Mouse (Mus musculus) cerebellum, postnatal 14 days (tissue): ENCODE results near the gene Gm3646.

Experiments used
- DNase-seq, 2 experiments: peaks; one replicate each; pipeline ENCODE4 v3.0.0; 2021; ENCODE audit warnings: mixed read lengths in 2 of 2

Gm3646 gene

DNA sequence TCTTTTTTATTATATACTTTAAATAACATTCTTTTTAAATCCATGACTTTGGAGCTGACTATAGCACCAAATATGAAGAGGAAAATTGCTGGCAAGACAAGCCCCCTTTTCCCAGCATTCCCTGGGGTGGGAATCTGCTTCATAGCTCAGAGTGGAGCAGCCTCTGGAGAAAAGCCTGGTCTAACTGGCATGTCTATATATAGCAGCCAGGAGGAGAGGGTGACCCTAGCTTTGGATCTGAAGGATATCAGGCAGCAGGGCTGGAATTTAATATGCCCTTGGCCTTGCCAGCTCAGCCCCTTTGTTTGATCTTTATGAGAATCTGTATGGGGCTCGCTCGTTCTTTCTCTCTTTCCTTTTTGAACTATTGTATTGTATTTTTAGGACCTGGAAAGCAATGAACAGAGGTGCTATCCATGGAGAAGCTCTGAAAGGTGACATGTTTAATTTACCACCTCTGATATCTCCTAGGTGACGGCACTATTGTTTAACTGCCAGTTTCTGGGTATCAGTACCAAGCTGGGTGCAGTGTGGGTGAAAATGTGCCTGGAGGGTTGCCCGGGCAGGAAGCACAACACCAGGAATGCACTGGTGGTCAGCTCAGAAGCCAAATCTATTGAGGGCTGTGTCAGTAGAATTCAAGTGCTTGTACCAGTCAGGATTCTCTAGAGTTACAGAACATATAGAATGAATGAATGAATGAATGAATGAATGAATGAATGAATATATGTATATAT, at the start of gene Gm3646:
TSS of gene Gm3646 (minus strand) at position 90 of the 737 bp plus-strand sequence.
- peak; percentile 75 to 79 for DNase-seq

DNA sequence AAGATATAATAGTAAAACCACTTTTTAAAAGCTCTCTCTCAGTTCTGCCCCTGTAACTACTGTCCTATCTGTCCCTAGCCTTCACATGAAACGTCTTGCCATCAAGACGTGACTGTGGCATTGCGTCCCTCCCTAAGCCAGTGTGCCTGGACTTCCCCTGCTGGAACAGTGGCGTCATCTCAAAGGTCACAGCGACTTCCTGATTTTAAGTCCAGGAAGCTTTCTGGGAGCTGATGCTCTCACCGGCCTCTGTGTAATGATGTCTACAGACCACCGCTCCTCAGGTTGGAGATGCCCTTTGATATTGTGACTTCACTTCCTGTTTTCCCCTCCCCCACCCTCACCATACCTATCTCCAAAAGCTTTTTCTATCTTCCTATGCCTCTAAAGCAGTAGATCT, 41.9 kb upstream of the Gm3646 start:
- no peak for DNase-seq

DNA sequence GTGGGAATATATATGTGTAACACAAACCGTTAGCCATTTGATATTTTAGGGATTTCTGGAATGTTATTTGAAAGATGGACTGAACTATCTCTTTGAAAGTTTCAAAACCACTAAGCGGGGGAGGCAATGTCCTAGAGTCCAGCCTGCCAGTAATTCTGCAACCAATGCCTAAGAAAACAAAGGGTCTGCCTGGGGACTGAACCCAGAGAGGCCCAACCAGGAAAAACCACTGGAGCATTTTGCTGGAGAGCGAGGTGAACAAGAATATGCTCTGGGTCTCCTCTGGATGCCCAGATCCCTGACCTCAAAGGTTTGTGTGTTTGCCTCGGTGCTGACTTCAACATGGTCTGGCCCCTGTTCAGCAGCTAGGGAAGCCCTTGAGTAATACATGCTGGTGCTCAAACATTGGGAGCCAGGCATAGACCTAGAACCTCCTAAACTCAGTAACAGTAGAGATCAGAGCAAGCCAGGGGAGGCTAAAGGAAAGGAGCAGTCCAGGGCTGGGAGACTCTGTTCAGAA, 41.0 kb upstream of the Gm3646 start:
- no peak for DNase-seq

DNA sequence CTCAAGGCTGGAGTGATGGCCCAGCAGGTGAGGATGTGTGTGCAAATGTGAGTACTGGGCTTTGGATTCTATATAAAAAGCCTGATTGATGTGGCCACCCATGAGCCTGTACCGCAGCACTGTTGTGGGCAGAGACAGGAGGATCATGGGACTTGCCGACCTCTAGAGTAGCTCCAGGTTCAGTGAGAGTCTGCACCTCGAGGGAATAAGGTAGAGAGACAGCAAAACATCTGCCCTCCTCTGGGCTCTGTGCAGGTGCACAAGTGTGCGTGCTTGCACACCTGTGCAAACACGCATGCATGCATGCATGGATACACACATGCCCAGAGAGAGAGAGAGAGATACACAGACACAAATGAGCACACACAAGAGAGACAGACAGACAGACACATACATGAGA, 38.2 kb upstream of the Gm3646 start:
- DNase-seq: no peak

DNA sequence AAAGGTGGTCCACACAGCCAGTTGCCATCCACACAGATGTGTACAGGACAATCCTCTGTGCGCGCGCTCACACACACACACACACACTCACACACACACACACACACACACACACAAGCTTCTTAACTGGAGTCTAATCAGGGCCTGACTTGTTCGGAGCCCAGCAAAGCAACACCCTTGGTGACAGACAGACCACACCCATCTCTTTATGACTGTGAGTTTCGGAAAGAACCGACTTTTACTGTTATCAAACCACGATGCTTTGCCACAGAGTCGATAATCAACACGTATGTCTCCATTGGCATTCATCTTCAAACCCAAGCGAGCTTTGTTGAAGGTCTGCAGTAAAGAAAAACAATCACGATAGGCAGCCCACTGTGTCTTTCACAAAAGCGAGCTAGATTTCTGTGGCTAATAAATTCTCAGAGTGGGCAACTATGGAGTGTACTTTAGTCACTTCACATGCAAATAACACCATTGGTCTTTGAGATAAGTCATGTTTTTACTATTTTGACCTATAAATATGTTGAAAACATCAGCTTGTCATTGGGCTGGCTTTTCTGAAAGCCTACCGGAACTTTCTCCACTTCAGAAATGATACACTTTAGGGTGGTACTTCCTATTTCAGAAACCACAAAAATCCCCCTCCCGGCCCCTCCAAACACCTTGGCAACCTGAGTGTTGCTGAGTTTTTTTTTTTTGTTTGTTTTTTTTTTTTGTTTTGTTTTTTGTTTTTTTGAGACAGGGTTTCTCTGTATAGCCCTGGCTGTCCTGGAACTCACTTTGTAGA, 37.3 kb upstream of the Gm3646 start:
- DNase-seq: no peak

DNA sequence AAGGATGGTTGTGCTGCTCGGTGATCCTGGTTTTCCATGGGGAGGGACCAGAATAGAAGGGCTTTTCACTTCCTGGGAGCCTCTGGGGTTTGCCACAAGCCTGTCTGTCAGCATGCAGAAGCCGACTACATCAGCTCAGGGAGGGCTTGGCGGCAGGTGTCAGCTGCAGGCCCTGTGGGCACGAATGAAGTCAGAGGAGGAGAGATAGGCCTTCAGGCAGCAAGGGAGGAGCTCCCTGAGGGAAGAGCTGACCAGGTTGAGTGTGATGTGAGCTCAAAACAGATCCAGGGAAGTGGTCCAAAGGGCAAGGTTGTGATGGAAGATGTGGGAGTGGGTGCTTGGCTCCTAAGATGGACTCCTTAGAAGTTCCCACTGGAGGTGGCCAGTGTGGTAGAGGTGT, 35.7 kb upstream of the Gm3646 start:
- DNase-seq: no peak

DNA sequence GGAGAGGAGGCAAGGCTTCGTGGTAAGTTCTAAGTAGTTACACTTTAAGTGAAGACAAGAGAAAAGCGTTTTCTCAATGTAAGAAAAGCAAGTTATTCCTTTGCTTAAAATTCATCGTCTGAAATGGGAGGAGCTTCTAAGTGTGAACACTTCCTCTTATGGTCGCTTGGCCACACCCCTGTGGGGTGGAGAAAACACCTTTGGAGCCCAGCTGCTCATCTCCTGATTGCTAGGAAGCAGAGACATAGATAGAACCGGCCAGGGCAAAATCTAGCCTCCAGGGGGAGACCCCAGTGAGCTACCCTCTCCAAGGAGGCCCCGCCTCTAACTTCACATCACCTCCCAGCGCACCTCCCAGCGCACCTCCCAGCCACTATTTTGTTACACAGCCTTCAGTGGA, 34.7 kb upstream of the Gm3646 start:
- no peak for DNase-seq

DNA sequence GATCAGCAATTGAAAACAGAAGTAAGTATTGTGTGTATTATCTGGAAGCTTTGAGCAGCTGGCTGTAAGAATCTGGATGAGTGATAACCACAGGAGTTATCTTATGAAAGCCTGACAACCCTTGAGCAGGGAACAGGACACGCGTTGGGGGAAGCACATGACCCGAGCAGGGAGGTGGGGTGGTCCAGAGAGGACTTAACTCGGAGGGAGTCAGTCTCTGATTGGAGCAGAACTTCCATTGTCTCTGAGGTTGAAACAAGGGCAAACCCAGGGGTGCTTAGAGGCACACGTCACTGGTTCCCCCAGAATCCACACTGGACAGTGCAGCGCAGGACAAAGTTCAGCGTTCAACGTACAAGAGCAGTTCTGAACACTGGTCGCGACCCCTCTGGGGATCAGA, 34.1 kb upstream of the Gm3646 start:
- no peak for DNase-seq

DNA sequence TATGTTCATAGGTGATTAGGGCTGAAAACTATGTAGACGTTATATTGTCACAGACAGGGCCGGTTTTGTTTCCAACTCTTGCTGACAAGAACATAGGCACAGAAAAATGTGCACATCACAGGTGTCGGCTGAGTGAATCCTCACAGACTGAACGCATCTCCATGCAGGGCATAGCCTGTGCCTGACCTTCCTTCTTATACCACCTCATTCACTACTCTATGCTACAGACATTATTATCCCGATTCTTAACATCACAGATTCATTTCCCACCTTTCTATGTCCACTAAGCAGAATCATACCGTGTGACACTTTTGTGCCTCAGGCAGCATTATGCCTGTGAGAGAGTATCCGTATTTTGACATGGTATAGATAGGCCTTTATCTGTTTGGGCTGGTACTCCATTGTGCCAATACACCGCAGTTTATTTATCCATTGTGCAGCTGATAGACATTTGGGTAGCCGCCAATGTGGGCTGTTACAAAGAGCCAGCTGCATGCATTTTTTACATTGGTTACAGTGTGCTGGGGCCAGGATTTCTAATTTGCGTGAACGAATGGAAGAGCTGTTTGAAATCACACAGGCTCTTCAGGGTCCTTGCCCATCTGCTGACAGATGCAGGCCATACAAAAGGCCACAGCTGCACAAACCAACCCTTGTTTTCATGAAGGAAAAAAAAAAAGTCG, 33.5 kb upstream of the Gm3646 start:
- peak in 1 of 2 experiments; percentile 27 for DNase-seq

DNA sequence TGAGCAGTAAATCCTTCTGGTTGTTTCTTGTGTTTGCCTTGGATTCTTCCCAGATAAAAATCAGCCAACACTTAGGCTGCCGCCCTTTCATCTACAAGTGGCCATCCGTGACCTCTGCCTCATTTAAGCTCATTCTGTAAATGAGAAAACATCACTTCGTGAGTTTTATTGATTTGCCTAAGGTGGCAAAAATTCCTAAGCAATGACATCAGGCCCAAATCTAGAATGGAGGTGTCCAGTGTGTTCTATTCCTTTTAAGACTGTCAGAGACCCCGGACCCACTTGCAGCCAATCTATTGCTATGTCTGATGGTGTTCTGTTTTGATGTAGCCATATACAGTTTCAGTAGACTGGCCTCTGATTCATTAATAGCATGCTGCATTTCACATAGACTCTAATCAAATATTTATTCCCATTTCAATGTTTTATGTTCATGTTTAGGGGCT, 26.5 kb upstream of the Gm3646 start:
- no peak for DNase-seq

DNA sequence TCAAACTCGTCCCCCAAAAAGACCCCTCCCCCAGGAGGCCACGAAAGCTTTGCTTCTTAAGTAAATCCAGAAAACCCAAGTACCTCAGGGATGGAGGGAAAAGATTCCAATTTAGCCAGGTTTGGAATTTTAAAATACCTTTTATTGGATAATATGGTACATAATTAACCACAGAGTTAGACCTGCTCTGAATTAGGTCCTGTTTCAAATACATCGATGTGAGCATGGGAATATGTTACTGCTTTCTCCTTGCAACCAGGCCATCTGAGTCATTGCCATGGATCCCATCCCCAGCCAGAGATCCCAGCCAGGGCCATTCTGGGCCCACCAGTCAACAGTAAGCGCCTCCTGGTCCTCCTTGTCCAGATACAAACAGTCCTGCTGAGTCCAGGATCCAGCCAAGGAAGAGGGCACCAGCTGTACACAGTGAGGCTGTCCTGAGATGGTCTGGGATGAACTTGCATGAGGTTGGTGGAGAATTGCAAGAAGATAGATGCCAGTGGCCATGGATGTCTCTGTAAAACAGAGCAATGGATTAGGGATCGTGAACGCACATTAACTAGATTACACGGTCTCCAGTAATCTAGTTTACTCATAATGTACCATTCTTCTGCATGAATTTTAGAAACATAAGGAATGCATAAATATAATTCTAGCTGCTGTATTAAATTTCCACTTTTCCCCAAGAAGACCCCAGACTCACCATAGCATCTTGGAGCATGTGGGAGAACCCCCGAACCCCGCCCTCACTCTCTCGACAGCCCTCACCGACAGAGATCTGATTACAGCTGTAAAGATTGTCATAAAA, 25.9 kb upstream of the Gm3646 start:
- peak; percentile 53 to 55 for DNase-seq

DNA sequence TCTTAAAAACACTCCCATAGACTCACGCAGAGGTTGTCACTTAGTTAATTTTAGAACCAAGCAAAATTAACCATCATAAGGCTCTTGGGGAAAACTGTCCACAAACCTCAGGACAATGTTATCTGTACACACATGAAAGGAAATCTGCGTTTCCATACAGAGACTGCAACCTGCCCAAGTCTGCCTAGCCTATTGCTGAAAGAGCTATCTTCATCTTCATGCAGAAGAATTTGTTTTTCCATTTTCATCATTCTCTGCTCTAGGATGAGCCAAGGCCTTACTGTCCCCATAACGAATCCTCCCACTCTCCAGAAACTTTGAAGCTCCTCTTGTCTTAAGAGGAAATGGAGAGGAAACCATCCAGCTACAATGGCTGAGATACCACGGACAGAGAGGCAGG, 19.8 kb upstream of the Gm3646 start:
- DNase-seq: no peak

DNA sequence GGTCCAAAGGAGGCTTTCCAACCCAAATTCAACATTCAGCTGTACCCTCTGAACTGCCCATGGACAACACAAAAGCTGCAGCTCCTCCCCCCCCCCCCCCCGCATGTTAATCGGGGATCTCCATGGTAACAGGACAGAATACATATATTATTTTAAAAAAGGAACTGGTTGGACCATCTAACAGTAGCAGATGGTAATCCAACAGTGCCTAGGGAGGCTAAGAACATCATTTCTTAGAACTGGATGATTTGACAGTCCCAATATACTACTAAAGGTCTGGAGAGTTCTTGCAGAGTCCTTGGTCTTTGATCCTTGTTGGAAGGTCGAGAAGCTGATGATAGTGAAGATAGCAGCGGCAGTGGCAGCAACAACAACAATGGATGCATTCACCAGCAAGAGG, 19.1 kb upstream of the Gm3646 start:
- DNase-seq: no peak

DNA sequence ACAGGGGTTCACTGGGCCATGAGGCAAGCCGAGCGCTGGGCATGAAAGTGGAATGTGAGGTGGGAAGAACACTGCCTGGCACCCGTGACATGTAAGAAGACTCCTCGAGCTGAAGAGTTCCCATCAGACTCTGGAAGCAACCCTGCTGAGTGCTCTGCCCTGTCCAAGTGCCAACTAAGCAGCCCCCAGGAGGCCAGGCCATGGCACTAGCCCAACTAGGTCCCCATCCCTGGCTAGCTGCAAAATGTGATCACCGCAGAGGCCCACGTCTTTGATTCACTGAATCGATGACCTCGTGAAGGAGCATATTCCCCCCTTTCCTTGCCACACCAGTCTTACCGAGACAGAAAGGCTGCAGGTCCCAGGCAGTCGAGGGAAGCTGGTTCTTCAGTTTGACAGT, 14.5 kb upstream of the Gm3646 start:
- peak in 1 of 2 experiments; percentile 23 for DNase-seq

DNA sequence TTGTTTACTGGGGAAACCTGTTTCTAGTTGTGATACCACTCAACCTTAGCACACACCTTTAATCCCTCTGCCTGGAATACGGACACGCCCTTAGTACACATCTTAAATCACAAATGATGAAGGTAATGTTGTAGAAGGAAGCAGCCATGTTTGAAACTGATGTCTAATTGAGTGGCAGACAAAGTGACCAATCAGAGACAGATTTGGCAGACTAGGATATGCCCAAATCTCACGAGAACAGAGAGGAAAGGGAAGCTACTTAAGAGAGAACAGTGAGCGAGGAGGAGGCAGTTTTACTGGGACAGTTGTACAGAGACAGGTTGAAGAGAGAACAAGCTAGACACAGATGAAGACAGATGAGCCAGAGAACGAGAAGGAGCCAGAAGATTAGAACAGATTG, 10.6 kb upstream of the Gm3646 start:
- DNase-seq: no peak

DNA sequence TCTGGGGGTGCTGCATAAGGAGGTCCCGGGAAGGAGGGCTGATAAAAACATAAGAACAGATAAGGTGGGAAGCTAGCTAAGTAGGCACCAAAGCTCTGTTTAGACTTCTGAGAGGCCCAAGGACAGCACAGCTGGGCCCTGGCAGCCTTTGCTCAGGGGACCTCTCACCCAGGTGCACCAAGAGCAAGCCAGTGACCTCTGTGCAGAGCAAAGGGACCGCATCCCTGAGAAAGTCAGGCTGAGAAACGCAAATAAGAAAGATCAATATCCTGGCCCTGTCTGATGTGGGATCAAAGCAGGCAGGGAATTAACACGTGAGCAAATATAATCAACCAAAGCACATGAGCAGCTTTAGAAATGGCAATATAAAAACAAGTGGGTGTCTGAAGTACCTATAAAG, 7.9 kb upstream of the Gm3646 start:
- no peak for DNase-seq

DNA sequence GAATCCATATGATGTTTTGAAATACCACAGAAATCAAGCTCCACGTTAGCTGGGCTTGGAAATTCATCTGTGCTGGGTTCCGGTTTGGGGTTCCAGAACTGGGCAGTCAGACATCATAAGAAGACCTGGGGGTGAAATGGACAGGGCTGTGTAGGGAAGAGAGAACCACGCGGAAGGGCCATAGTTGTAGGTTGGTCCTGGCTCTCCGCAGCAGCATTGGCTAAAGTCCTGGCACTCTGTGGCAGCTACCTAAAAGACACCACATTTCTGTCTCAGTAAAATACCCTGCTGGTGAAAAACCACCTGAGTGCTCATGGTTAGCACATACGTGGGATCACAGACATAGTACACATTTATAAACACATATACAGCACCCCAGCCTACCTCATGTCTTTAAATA, 343 bp downstream of the Gm3646 start:
- DNase-seq: peak in 1 of 2 experiments; percentile 42

DNA sequence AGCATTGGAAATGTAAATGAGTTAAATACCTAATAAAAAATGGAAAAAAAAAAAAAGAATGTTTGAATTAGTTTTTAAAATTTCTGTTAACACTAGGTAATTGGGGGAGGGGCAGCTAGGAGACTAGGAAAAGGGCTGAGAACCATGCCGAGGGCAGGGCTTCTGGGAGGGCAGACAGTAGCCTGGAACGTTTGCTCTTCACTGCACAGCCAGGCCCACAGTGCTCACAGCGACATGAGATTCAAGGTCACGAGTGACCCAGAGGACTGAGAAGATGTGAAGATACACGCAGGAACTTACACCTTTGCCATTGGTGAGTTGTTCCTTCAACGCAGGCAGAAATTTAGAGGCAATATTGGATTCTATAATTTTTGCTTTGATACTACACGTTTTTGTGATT, 2.2 kb downstream of the Gm3646 start:
- no peak for DNase-seq

DNA sequence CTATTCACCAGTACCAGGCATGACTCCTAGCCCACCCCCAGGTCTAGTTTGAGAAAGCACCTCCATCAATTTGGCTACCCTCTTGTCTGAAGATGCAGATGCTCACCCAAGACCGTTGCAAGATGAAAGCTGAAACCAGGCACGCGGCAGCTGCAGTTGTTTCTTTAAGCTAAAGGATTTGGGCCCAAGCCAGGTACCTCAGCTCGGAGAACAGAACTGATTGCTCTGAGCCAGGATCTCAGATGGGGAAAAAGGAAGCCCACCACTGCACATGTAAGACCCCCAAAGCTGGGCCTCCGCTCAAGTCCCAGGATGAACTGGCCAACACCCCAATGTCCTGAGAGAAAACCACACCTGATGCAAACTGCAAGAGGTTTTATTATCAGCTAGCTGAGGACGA, 7.6 kb downstream of the Gm3646 start:
- no peak for DNase-seq

DNA sequence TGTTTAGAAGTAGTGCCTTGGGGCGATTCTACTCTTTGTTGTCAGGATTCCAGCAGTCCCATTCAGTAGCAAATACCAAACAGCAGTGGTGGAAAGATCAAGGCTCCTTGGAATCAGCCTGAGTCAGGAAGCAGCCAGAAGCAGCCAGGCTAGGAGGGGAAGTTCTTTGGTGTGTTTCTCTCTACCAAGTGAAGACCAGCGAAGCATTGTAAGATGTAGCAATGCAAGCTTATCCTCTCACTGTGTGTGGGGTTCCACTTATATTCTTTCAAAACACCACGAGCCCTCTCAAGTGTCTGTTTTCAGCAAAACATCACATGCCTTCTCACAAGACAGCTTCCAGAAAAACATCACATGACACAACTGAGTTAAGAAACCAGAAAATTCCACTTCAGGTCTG, 8.4 kb downstream of the Gm3646 start:
- no peak for DNase-seq

DNA sequence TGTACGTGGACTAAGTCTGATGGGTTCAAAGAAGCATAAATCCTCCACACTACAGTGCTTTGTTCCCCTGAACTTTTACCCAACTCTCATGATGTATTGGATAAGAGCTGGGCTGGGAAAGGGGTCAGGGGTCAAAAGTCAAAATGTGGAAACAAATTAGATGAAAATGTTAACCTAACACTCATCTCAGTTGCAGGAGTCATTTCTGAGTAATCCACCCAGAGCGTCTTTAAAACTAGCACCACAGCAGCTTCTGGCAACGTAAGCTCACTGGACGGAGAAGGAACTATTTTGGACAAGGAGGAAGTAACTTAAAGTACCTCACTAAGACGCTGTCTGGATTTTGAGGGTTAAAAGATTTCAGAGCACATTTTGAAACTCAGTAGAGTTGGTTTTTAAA, 20.5 kb downstream of the Gm3646 start:
- no peak for DNase-seq

DNA sequence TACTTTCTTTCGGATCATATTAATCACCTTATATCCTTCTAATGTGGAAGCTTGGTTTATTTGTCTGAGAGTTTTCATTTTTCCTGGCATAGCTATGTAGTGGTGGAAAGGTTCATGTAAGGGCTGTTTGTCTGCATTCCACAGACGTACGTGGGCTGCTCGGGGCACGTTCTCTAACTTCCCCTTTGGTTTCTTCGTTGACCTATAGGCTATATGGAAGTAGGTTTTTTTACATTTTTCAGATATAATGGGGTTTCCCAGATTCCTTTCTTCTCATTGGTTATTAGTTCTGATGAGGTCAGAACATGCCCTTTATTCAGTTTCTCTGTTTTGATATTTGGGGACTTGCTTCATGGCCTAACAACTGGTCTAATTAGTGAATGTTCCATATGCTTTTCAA, 23.3 kb downstream of the Gm3646 start:
- no peak for DNase-seq
